Mouse (Mus musculus) G1E-ER4 (cell line): ENCODE measurements around the gene Hint1. TPM values are rescaled to one million over a fixed set of nuclear protein-coding genes. Genes with fewer than 3 reads are reported as not detected.

Experiments used
- GATA1 ChIP-seq: IDR thresholded peaks from one replicate; pipeline ENCODE4 v1.8.0; 2012; ENCODE audit warnings: low read length, inconsistent platforms
- polyA plus RNA-seq: library from polyadenylated mRNA; stranded (reverse); fragments of >175 nt; gene quantifications from 2 replicates; pipeline ENCODE4 v1.2.3, GENCODE M21; 2012

The Hint1 gene
- polyA plus RNA-seq, 1 experiment = 1,499 TPM

DNA sequence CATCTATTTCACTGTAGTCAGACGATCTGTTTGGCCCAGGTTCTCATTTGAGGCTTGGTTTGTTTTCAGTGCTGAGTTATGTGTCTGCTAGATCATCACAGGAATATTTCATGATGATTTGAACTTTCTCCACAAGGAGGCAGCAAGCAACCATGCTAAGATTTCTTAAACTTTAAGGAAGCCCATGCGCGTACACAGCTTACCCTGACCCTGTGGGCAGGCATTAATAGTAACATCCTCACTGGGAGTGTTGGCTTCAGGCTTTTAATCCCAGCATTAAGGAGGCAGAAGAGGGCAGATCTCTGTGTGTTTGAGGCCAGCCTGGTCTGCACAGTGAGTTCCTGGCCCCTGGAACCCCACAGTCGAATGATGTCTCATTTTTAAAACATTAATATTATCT lies 13.3 kb downstream of the Hint1 start:
- TF ChIP-seq GATA1 = no peak

DNA sequence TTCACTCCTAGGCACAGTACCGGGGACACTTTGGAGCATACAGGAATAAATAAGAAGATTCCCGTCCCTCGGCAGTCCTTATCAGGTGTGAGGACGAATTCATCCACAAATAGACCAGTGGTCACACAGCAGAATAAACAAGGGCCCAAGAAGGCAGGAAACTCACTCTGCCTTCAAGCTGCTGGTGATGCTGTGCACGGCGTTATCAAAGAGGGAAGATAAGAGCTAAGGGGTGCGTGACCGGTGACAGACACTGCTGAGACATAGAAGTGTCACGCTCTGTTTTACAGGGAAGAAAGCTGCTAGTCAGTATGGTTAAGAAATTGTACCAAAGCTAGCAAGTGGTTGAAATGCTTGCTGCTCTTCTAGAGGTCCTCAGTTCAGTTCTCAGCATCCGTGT lies 13.7 kb downstream of the Hint1 start:
- TF ChIP-seq GATA1 = no peak

DNA sequence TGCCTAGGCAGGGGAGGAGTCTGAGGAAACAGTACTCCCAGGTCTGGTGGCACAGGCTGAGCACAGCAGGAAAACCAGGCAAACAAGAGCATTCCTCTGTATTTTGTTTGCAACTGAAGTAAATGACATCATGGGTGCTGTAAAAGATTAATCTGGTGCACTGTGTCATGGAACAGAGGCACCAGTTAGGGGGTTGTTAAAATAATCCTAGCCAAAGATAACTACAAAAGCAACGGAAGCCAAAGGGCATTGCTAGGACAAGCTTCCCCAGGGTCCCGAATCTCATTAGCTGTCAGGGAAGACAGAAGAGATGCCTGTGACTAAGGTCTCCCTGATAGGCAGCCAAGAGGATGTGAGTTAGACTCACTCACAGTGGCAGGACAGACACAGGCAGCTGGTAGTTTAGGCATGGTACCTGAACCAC lies 14.9 kb downstream of the Hint1 start:
- no peak for TF ChIP-seq GATA1

DNA sequence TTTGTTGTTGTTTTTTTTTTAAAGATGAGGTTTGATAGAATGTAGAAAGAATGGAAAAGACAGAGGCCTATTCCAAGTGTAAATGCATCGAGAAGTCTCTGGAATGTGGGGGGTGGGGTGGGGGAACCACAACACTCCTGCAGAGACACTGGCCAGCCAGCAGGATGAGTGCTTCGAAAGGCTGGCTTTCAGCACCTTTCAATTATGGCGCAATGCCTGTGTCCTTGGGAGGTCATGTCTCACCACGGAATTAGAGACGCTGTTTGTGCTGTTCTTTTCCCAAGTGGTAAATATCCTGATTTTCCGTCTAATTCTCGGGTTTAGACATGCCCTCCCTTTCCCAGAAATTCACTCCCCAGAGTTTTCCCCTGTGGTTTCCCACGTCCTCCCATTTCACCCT lies 16.5 kb downstream of the Hint1 start:
- TF ChIP-seq GATA1 = no peak

GRCm38 (mm10) chr11:54884197-54884828 lies 18.1 kb downstream of the Hint1 start:
- no peak for TF ChIP-seq GATA1

DNA sequence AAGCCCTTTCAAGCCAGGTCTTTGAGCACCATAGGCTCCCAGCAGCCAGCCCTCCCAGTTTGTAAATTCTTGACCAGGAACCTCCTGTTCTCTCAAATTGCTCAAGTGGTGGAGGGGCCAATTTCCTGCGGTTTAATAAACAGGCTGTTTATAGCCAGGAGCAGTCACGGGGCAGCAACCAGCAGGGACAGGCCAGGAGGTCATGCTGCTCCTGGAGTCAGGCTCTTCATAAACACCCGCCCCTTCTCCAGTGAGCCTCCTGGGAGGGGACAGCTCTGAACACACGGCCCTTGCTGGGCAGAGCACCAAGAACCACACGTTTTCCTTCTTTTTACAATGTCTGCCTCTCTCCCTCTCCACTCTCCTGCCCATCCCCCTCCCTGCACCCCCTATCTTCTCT lies 18.8 kb downstream of the Hint1 start:
- no peak for TF ChIP-seq GATA1

GRCm38 (mm10) chr11:54885406-54885805 lies 19.2 kb downstream of the Hint1 start:
- TF ChIP-seq GATA1 = no peak

- no peak for TF ChIP-seq GATA1
Measured at GRCm38 (mm10) chr11:54887927-54888326, 21.7 kb downstream of the Hint1 start.

GRCm38 (mm10) chr11:54891341-54891740 lies 25.2 kb downstream of the Hint1 start:
- TF ChIP-seq GATA1 = no peak

- TF ChIP-seq GATA1 = no peak
Measured at GRCm38 (mm10) chr11:54892091-54892490, 25.9 kb downstream of the Hint1 start.

DNA sequence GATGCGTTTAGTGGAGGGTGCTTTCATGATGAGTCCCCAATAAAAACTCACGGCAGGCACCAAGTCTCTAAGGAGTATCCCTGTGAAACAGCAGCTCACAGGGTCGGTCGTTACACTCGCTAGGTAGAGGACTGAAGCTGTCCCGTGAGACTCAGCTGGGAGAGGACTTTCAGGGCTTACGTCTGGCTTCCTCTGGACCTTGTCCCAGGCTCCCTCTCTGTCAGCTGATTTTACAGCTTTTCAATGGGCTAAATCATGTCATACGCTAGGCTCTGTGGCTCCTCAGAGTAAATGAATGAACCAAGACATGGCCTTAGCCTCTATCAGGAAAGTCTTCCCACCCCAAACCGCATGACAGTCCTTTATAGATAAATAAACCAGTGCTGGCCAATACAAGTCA lies 28.4 kb downstream of the Hint1 start:
- TF ChIP-seq GATA1 = no peak

GRCm38 (mm10) chr11:54897470-54897869 lies 31.3 kb downstream of the Hint1 start:
- no peak for TF ChIP-seq GATA1

DNA sequence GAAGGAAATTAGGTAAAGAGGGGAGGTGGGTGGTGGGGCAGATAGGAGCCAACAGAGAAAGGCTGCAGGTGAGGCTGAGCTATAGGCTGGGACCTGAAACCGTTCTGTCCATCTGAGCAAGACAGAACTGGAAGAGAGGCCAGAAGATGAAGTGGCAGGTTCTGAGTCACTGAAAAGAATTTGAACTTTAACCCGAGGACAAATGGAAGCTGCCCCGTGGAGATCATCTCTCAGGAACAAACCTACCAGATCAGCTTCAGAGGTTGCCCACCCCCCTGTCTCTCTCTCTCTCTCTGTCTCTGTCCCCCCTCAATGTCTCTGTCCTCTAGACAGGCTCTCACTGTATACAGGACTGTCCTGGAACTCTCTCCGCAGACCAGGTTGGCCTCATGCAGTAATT lies 33.5 kb downstream of the Hint1 start:
- no peak for TF ChIP-seq GATA1

GRCm38 (mm10) chr11:54902333-54903323 lies 36.4 kb downstream of the Hint1 start, which contains the start of gene Gpx3:
TSS of gene Gpx3 (plus strand) at chr11:54902453.
- no peak for TF ChIP-seq GATA1

- no peak for TF ChIP-seq GATA1
Measured at GRCm38 (mm10) chr11:54903339-54903738, 37.2 kb downstream of the Hint1 start.

DNA sequence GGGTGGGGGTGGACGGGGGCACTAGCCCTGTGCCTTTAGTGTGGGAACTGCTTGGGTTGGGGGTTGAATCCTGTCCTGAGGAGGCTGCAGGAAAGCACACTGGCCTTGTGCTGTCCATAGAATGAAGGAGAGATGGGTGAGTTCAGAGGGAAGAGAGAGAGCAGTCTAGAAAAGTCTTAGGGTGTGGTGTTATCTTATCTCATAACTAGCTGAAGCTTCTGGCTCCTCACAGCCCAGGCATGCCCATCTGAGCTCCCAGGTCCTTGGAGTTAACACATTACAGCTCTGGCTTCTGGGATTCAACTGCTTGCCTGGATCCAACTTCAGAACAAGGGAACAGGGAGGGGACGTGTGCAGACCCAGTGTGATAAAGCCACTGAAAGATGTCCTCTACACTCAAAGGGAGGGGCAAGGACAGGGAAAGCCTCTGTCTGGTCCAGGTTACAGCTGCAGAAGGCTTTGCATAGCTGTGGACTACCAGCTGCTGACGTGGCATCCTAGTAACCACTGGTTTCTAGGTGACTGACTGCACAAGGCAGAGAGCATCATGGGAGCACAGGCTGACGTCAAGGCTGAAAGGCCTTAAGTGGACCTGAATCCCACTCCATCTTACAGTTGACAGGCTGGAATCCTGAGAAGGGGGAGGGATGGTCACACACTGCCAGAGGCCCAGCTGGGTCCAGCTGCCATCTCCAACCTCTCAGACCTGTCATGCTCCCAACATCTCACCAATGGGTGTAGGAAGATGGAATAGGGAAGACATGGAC lies 37.9 kb downstream of the Hint1 start:
- no peak for TF ChIP-seq GATA1
